Mouse (Mus musculus): ENCODE data around the gene Mxra7. TPM values are rescaled to one million over a fixed set of nuclear protein-coding genes. Genes with fewer than 3 reads are reported as not detected.
A peak's percentile ranks its signal among the peaks of the same experiment; 100 is the strongest.

Gene Mxra7
- polyA plus RNA-seq, 1 experiment from 2014 or later: 62.0 TPM

GRCm38 (mm10) chr11:116822626-116823025 is 5.2 kb downstream of the Mxra7 start:
- H3K9ac ChIP-seq: no peak overlapping the region
- H3K4me3 ChIP-seq: no peak overlapping the region
- 94% methylated on average over 10 of the region's 10 CpGs for WGBS
- no peaks in the 10 kb centered on the region for H3K36me3 ChIP-seq
- H3K4me1 ChIP-seq (replicated peaks): peaks cover 69% of the 10 kb centered on the region
- H3K27me3 ChIP-seq: no peaks in the 10 kb centered on the region
- no peak overlapping the region for H3K27ac ChIP-seq (replicated peaks)
- no peak overlapping the region for H3K4me2 ChIP-seq
- H3K9me3 ChIP-seq: no peaks in the 10 kb centered on the region
- ATAC-seq (ENCODE audit: low read depth): no peak

DNA sequence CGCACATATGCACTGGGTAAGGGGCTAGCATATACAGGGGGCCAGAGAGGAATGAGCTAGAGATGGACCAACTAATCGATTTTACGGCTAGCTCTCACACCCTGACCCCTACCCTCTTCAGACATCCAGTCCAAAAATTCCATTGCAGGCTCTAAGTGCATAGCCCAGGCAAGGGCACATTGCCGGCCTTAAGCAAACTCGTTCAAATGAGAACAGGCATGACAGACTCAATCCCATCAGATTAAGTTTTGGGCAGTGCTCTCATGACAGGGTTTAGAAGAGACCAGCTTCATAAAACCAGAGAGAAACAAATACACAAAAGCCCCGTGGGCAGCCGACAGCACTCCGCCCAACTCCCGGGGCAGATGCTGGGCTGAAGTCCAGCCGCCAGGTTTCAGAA is 5.6 kb downstream of the Mxra7 start:
- 74% methylated on average over 10 of the region's 10 CpGs for WGBS

GRCm38 (mm10) chr11:116821057-116821940 is 6.5 kb downstream of the Mxra7 start:
- H3K9me3 ChIP-seq: no peaks in the 10 kb centered on the region
- 58% methylated on average over 13 of the region's 13 CpGs for WGBS
- H3K27ac ChIP-seq (replicated peaks): peak overlapping the region; percentile 23; the same call in 1 of the 2 replicates
- H3K36me3 ChIP-seq: no peaks in the 10 kb centered on the region
- peak overlapping the region; percentile 43 for H3K9ac ChIP-seq
- H3K27me3 ChIP-seq: no peaks in the 10 kb centered on the region
- no peak for ATAC-seq (ENCODE audit: low read depth)
- peaks cover 65% of the 10 kb centered on the region for H3K4me1 ChIP-seq (replicated peaks)
- H3K4me3 ChIP-seq: no peak overlapping the region
- no peak overlapping the region for H3K4me2 ChIP-seq

More for the DNA sequence above, 5.6 kb downstream of the Mxra7 start:
- Histone ChIP-seq H3K4me1 (replicated peaks) (peaks cover 66% of the 10 kb centered on the region), H3K4me3 (no peak overlapping the region), H3K9me3 (no peaks in the 10 kb centered on the region), H3K27me3 (no peaks in the 10 kb centered on the region), H3K27ac (replicated peaks) (no peak overlapping the region), H3K4me2 (no peak overlapping the region), H3K9ac (0 out of 2 replicates have a peak overlapping the region, but pooled peaks have one; percentile 43), H3K36me3 (no peaks in the 10 kb centered on the region)
- no peak for ATAC-seq (ENCODE audit: low read depth)

DNA sequence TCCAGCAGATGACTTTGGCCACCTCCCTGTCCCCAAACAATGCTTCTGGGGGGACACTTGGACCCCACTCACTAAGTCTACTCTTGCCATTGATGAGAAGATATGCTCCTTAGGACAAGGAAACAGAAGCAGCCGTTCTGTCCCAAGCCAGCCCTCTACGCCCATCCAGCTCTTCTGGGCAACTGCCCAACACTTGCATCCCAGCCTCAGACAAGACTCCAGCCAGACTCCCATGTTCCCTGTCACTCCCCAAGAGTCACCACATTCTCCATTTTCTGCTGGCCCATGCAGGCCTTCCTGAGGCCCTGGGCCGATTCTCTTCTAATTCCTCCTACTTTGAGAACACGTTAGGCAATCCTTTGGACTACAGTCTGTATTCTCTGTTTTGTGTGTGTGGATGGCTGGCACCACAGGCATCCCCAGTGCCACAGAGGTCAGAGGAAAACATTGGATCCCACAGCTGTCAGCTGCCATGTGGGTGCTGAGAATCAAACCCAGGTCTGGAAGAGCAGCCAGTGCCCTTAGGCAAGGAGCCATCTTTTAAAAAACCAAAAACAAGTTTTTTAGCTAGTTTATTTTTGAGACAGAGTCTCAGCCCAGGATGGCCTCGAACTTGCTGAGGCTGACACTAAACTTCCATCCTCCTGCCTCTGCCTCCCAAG is 7.8 kb downstream of the Mxra7 start:
- 92% methylated on average over 5 of the region's 5 CpGs for WGBS
- ATAC-seq (ENCODE audit: low read depth): no peak
- 0 out of 2 replicates have a peak overlapping the region, but pooled peaks have one; percentile 52 for H3K27ac ChIP-seq (replicated peaks)
- no peak overlapping the region for H3K4me3 ChIP-seq
- H3K27me3 ChIP-seq: no peaks in the 10 kb centered on the region
- H3K9ac ChIP-seq: no peak overlapping the region
- no peaks in the 10 kb centered on the region for H3K36me3 ChIP-seq
- H3K9me3 ChIP-seq: no peaks in the 10 kb centered on the region
- no peak overlapping the region for H3K4me2 ChIP-seq
- H3K4me1 ChIP-seq (replicated peaks): peaks cover 65% of the 10 kb centered on the region

- Histone ChIP-seq H3K4me1 (replicated peaks) (peaks cover 75% of the 10 kb centered on the region), H3K4me3 (no peak overlapping the region), H3K9ac (peak overlapping the region; percentile 38; the same call in 1 of the 2 replicates), H3K9me3 (no peaks in the 10 kb centered on the region), H3K27me3 (no peaks in the 10 kb centered on the region), H3K36me3 (no peaks in the 10 kb centered on the region), H3K27ac (replicated peaks) (peak overlapping the region; percentile 52), H3K4me2 (no peak overlapping the region)
- WGBS: 47% methylated on average over 8 of the region's 8 CpGs
- no peak for ATAC-seq (ENCODE audit: low read depth)
These were observed 9.1 kb downstream of the Mxra7 start for GRCm38 (mm10) chr11:116818722-116819121.

GRCm38 (mm10) chr11:116817567-116817966 is 10.3 kb downstream of the Mxra7 start:
- H3K27me3 ChIP-seq: no peaks in the 10 kb centered on the region
- WGBS: 94% methylated on average over 5 of the region's 5 CpGs
- H3K4me1 ChIP-seq (replicated peaks): peaks cover 85% of the 10 kb centered on the region
- H3K4me3 ChIP-seq: no peak overlapping the region
- no peak overlapping the region for H3K4me2 ChIP-seq
- H3K9ac ChIP-seq: no peak overlapping the region
- H3K9me3 ChIP-seq: no peaks in the 10 kb centered on the region
- no peak for ATAC-seq (ENCODE audit: low read depth)
- H3K27ac ChIP-seq (replicated peaks): no peak overlapping the region
- H3K36me3 ChIP-seq: no peaks in the 10 kb centered on the region

DNA sequence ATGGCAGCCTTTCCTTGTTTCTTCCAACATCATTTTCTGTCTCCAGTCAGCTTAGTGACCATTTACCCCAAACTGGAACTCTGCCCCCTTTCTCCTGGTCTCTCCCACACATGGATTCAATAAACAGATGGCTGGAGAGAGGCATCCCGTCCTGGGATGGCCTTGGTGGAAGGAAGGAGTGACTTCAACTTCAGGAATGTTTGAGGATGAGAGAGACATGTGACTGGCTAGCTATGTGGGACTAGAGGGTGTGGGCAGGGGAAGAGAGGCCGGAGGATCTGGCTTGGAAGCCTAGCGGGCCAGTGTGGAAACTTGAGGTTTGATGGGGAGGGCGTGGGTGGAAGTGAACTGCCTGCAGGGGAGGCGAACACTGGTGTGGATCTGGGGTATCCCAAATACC is 11.1 kb downstream of the Mxra7 start:
- Histone ChIP-seq H3K4me1 (replicated peaks) (peaks cover 83% of the 10 kb centered on the region), H3K9me3 (no peaks in the 10 kb centered on the region), H3K27ac (replicated peaks) (no peak overlapping the region), H3K9ac (no peak overlapping the region), H3K36me3 (no peaks in the 10 kb centered on the region), H3K4me3 (no peak overlapping the region), H3K4me2 (no peak overlapping the region), H3K27me3 (no peaks in the 10 kb centered on the region)
- ATAC-seq (ENCODE audit: low read depth): no peak
- WGBS: 91% methylated on average over 5 of the region's 5 CpGs

DNA sequence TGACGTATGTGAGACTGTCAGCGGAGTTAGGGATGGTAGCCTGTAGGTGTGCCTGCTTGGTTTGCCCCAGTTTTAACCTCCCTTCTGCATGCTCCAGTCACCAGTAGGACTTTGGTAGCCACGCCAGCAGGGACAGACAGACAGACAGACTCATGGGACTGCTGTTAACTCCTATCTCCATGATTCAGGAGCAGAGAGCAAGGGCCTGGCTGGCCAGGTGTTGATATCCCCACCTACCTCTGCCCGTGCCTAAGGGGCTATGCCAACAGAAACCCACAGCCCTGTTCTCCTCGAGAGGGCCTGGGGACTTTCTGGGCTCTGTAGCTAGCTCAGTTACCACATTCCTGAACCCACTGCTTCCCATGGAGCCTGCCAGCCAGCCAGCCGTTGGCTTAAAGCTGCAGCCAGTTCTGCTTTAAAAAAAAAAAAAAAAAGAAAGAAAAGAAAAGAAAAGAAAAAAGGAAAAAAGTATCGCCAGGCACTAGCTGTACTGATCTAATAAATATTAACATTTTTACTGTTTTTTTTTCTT is 12.9 kb downstream of the Mxra7 start:
- Histone ChIP-seq H3K27ac (replicated peaks) (peak overlapping the region; percentile 99), H3K27me3 (no peaks in the 10 kb centered on the region), H3K36me3 (no peaks in the 10 kb centered on the region), H3K9ac (peak overlapping the region; percentile 63; the same call in 1 of the 2 replicates), H3K4me1 (replicated peaks) (peaks cover 87% of the 10 kb centered on the region), H3K4me2 (peak overlapping the region; percentile 28), H3K9me3 (no peaks in the 10 kb centered on the region), H3K4me3 (no peak overlapping the region)
- WGBS: 17% methylated on average over 7 of the region's 7 CpGs
- ATAC-seq (ENCODE audit: low read depth): no peak

DNA sequence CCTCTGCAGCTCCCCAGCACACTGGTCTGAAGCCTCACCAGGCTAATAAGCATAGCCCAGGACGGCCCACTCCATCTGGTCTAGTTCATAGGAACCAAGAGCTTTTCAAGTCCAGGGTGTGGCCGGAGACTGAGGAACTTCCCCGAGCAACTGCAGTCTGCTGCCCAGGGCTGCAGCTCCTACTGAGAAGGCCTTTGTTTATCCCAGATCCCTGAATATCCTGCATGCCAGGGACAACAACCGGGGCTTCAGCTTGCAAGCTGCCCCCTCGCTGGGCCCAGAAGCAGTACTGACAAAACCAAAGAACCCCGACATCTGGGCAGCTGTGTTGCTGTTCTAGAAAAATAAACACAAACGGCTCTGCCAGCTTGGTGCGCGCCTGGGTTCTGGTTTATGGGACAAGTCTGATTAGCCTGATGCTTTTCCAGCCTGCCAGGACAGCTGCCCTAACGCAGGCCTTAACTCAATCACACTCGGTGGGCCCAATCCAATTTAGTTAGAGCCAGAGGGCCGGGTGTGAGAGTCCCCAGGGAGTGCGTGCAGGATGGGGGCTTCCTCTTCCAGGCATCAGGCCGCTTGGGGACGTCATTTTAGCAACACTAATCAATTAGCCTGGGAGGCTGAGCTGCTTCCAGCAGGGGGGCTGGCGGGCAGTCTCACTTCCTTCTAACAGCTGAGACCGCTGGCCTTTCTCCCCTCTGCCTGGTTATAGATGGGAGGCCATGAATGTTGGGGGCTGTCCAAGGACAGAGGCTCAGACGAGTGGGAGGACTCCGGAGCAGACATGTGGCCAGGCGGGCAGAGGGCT is 13.6 kb downstream of the Mxra7 start:
- Histone ChIP-seq H3K9me3 (no peaks in the 10 kb centered on the region), H3K27me3 (no peaks in the 10 kb centered on the region), H3K4me3 (no peak overlapping the region), H3K4me1 (replicated peaks) (peaks cover 90% of the 10 kb centered on the region), H3K36me3 (no peaks in the 10 kb centered on the region), H3K27ac (replicated peaks) (peak overlapping the region; percentile 99), H3K9ac (peak overlapping the region; percentile 63), H3K4me2 (peak overlapping the region; percentile 28)
- ATAC-seq (ENCODE audit: low read depth): peak; percentile 16; the same call in 1 of the 2 replicates
- WGBS: 1% methylated on average over 20 of the region's 20 CpGs

DNA sequence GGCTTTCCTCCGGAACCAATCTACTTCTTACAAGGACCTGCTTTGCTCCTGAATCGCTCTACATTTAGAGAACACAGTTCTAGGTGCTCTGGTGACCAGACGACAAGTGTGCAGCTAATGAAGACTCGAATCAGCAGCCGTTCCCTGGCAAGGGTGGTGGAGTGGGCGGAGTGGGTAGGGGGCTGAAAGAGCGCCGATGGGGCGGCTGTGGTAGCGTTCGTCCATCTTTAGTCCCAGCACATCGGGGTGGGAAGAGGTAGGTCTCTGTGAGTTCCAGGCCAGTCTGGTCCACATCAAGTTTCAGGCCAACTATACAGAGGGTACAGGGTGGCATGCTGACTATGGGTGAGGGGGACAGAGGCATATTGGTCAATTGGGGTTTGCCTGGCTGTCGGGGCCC is 14.2 kb downstream of the Mxra7 start:
- Histone ChIP-seq H3K9me3 (no peaks in the 10 kb centered on the region), H3K9ac (peak overlapping the region; percentile 63), H3K4me3 (no peak overlapping the region), H3K4me2 (peak overlapping the region; percentile 28), H3K4me1 (replicated peaks) (peaks cover 89% of the 10 kb centered on the region), H3K27ac (replicated peaks) (peak overlapping the region; percentile 99), H3K27me3 (no peaks in the 10 kb centered on the region), H3K36me3 (no peaks in the 10 kb centered on the region)
- 70% methylated on average over 13 of the region's 13 CpGs for WGBS
- ATAC-seq (ENCODE audit: low read depth): no peak

DNA sequence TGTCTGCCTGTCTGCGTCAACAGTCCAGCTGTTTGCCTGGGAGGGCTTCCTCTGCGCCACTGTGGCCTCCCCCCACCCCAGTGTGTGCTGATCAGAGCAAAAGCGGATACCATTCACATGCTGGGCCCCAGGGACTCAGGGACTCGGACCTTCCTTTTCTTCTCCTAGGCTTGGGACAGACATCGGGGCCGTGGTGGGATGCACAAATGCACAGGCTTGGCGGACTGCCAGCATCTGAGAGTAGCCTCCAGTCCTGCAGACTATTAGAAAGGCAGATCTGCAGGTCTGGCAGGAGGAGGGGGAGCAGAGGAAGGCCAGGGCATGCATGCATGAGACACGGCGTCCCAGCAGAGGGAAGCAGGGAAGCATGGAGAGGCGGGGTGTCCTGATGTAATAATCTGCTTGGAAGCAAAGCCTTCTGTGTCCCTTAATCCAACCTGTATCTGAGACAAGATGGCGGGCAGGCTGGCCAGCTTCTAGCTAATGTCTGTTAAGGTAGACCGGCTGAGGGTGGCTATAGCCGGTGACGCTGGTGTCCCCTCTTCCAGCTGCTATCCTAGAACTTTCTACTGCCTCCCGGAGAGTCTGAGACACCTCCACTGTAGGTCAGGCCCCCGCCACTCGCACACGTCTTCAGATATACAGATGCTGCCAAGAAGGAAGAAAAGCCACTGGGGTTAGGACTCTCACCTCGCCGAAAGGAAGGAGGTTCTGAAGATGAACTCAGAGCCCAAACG is 14.9 kb downstream of the Mxra7 start:
- peak; percentile 10; the same call in 1 of the 2 replicates for ATAC-seq (ENCODE audit: low read depth)
- Histone ChIP-seq H3K27ac (replicated peaks) (peak overlapping the region; percentile 99), H3K9ac (peak overlapping the region; percentile 63), H3K27me3 (no peaks in the 10 kb centered on the region), H3K4me2 (peak overlapping the region; percentile 28), H3K4me1 (replicated peaks) (peaks cover 88% of the 10 kb centered on the region), H3K36me3 (no peaks in the 10 kb centered on the region), H3K4me3 (no peak overlapping the region), H3K9me3 (no peaks in the 10 kb centered on the region)
- 43% methylated on average over 21 of the region's 21 CpGs for WGBS
